Mouse (Mus musculus) monocyte, adult 59 days (primary cell): Measurements from ENCODE around the gene Kncn. TPM values are rescaled to one million over a fixed set of nuclear protein-coding genes. Genes with fewer than 3 reads are reported as not detected.

Experiments used
- total RNA-seq, 2 experiments: library from RNA; stranded (reverse); gene quantifications; one replicate each; pipeline ENCODE4 v1.2.4; 2023

Kncn gene
- 1 to 10 TPM in 1 of 2 experiments, under 1 TPM in 1; 0.55 to 1.4 TPM for total RNA-seq

DNA sequence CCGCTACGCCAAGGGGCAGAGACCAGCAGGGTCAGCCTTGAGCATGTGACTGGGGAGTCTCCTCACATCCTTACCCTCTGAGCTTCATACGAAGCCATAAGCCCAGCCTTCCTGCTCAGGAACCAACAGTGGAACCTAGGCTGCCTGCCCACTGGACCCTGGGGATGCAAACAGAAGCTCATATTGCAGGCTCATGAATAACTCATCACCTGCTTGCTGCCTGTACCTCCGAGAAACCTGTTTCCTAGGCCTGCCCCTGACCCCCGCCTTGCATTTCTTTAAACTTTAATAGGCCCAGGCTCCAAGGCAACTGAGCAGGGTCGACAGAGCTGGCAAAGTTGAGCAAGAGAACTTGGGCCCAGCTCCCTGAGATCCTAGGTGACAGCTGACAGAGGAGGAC is at the start of gene Kncn:
TSS of gene Kncn (plus strand) at position 379 of the 400 bp plus-strand sequence.

DNA sequence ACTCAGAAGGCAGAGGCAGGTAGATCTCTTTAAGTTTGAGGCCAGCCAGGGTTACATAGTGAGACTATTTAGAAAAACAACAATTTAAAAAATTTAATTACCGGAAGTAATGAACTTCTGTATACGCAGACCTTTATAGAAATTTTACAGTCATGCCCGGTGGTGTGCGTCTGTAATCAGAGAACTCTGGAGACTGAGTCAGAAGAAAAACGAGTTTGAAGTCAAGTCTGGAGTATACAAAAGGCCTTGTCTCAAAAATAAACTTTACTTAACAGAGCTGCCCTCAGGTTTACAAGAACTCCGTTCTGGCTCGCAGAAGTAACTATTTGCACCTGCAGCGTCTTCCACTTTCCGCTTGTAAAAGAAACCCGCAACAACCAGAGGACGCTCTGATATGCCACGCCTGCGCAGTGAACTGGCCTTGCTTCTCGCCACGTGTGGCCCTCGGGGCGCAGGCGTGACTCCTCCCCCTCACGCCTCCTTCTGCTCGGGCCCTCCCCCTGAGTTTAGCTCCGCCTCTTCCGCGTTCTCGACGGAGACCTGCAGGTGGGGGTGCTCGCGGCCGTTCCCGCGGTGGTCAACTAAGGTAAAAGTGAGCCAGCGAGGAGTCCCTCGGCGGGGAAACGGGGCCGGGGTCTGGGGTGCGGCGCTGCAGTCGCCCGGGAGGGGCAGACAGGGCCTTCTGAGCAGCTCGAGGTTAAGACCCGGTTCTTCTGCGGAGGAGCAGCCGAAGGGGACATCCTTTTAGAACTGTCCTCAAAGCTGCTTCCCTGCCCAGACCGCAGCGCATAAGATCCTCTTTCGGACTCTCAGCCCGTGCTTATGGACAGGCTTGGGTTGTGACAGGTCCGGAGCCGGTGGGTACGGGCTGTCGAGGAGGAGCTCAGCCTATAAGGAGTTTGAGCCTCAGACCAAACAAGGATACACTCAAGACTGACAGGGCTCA is 45.2 kb upstream of the Kncn start, which contains the start of gene Mknk1:
TSS of gene Mknk1 (plus strand) at position 503 of the 946 bp plus-strand sequence.

DNA sequence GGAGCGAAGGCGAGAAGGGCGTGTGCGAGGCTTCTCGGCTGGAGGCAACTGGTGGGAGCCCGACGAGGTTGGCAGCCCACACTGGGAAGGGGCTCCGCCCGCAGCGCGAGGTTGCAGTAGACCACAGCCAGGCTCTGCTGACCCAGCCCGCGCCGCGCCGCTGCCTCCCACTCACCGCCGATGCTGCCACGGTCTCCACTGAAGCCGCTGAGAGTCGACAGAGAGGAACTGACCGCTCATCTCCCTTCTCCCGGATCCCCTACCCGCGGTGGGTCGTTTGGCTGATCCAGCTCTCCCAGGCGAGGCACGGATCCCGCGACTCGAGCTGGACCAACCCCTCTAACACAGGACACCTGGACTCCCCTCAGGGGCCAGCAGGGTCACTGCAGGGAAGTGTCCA is 6.4 kb downstream of the Kncn start, which contains the start of gene 6430628N08Rik:
TSS of gene 6430628N08Rik (plus strand) at position 113 of the 400 bp plus-strand sequence.

Other genes starting within 250 kb of the Kncn start
- gene Cyp4b1, start 236.7 kb upstream of the Kncn start, total RNA-seq: not detected
- gene Efcab14, start 146.7 kb upstream of the Kncn start, total RNA-seq: 10 to 100 TPM; 29.9 to 31.6 TPM
- not detected for gene Tex38, start 103.4 kb upstream of the Kncn start, total RNA-seq
- gene Atpaf1, start 99.6 kb upstream of the Kncn start, total RNA-seq: 10 to 100 TPM in 1 of 2 experiments, 1 to 10 TPM in 1; 6.2 to 10.2 TPM
- 10 to 100 TPM; 26.3 to 37.9 TPM for gene Mob3c, start 56.3 kb upstream of the Kncn start, total RNA-seq
- 100 to 1,000 TPM; 145 to 156 TPM for gene Mknk1, start 45.2 kb upstream of the Kncn start, total RNA-seq
- gene 6430628N08Rik, start 6.3 kb downstream of the Kncn start, total RNA-seq: not detected
- gene Dmbx1, start 55.5 kb downstream of the Kncn start, total RNA-seq: not detected
- 1 to 10 TPM; 1.2 to 2.1 TPM for gene Faah, start 133.5 kb downstream of the Kncn start, total RNA-seq
- 10 to 100 TPM; 21.4 to 23.2 TPM for gene Nsun4, start 169.5 kb downstream of the Kncn start, total RNA-seq
- 100 to 1,000 TPM; 261 to 279 TPM for gene Uqcrh, start 190.7 kb downstream of the Kncn start, total RNA-seq
- gene Lrrc41, start 190.9 kb downstream of the Kncn start, total RNA-seq: 10 to 100 TPM; 28.3 to 35.8 TPM
- gene Rad54l, start 239.3 kb downstream of the Kncn start, total RNA-seq: 1 to 10 TPM in 1 of 2 experiments, under 1 TPM in 1; 0.84 to 1.1 TPM
- gene Pomgnt1, start 239.4 kb downstream of the Kncn start, total RNA-seq: 10 to 100 TPM; 17.7 to 19.9 TPM